Mouse (Mus musculus): ENCODE results near the gene Smim23.

Smim23 gene

GRCm38 (mm10) chr11:32780747-32781536 is 43.5 kb downstream of the Smim23 start:
- DNase-seq (ENCODE audit: low spot score), result no peak

DNA sequence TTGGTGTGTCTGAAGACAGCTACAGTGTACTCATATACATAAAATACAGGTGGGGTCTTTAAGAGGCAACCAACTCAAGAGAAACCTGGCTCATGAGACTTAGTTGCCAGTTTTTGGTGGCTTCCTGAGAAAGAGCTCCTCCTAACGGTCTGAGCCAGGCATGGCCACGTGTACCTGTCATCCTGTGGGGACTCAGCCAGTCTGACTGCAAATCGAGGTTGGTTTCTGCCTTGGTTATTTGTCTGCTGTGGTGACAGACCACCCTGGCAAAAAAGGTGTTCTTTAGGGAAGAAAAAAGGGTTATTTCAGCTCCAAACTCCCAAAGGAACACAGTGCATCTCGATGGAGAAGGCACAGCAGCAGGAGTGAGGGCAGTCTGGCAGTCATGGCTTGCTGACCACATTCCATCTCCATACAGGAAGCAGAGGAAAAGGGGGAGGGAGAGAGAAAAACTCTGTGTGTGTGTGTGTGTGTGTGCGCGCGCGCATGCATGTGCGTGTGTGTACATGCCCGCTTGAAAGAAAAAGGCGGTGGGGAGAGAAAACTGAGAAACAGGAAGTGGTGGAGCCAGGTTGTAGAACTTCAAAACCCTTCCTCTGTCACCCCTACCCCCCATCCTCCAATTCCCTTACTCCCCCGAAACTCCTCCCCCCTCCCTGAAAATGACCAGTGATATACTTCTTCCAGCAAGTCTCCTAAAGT is 55.6 kb downstream of the Smim23 start:
- DNase-seq (ENCODE audit: low spot score), result no peak
